Mouse (Mus musculus) fat pad, adult 2 months (tissue): ENCODE measurements around the gene Fnip2.

Experiments used
- DNase-seq: peaks from one replicate; pipeline ENCODE4 v3.0.0-alpha.2; 2011; ENCODE audit warnings: low read depth, low spot score; ENCODE audit errors: extremely low read depth

Fnip2 gene

GRCm38 (mm10) chr3:79531581-79532271, 35.9 kb downstream of the Fnip2 start:
- no peak for DNase-seq

GRCm38 (mm10) chr3:79529499-79530096, 38.0 kb downstream of the Fnip2 start:
- DNase-seq, result peak; percentile 68

- no peak for DNase-seq
Measured at GRCm38 (mm10) chr3:79528451-79528850, 39.1 kb downstream of the Fnip2 start.

GRCm38 (mm10) chr3:79527921-79528320, 39.7 kb downstream of the Fnip2 start:
- DNase-seq, result no peak

- DNase-seq, result no peak
Measured at GRCm38 (mm10) chr3:79527521-79527920, 40.1 kb downstream of the Fnip2 start.

- DNase-seq, result no peak
Measured at GRCm38 (mm10) chr3:79523349-79523748, 44.2 kb downstream of the Fnip2 start.

GRCm38 (mm10) chr3:79519862-79520261, 47.7 kb downstream of the Fnip2 start:
- no peak for DNase-seq

GRCm38 (mm10) chr3:79518761-79519527, 48.7 kb downstream of the Fnip2 start:
- no peak for DNase-seq

- DNase-seq, result no peak
Measured at GRCm38 (mm10) chr3:79517884-79518591, 49.6 kb downstream of the Fnip2 start.

- no peak for DNase-seq
Measured at GRCm38 (mm10) chr3:79516958-79517357, 50.6 kb downstream of the Fnip2 start.

- no peak for DNase-seq
Measured at GRCm38 (mm10) chr3:79516099-79516920, 51.3 kb downstream of the Fnip2 start.

- no peak for DNase-seq
Measured at GRCm38 (mm10) chr3:79514304-79514703, 53.3 kb downstream of the Fnip2 start.

- no peak for DNase-seq
Measured at GRCm38 (mm10) chr3:79501166-79501728, 66.3 kb downstream of the Fnip2 start.

GRCm38 (mm10) chr3:79500279-79500678, 67.3 kb downstream of the Fnip2 start:
- DNase-seq, result no peak

- DNase-seq, result no peak
Measured at GRCm38 (mm10) chr3:79496668-79497067, 70.9 kb downstream of the Fnip2 start.

- no peak for DNase-seq
Measured at GRCm38 (mm10) chr3:79495151-79495550, 72.4 kb downstream of the Fnip2 start.

- DNase-seq, result no peak
Measured at GRCm38 (mm10) chr3:79494028-79494427, 73.6 kb downstream of the Fnip2 start.

GRCm38 (mm10) chr3:79493064-79493463, 74.5 kb downstream of the Fnip2 start:
- DNase-seq, result no peak

- no peak for DNase-seq
Measured at GRCm38 (mm10) chr3:79491614-79492013, 76.0 kb downstream of the Fnip2 start.

- DNase-seq, result no peak
Measured at GRCm38 (mm10) chr3:79490102-79490501, 77.5 kb downstream of the Fnip2 start.
